Mouse (Mus musculus) liver, postnatal 0 days (tissue): Measurements from ENCODE around the gene Oxnad1. TPM values are rescaled to one million over a fixed set of nuclear protein-coding genes. Genes with fewer than 3 reads are reported as not detected.

ENCODE experiments used
- ATAC-seq: fragments of 200-750 bp; cut with Nextera tagmentation; 2 replicates; pipeline ENCODE4 v1.8.0; 2017; ENCODE audit warnings: mild to moderate bottlenecking, moderate library complexity
- DNase-seq: peaks from one replicate; pipeline ENCODE4 v3.0.0-alpha.2; 2016
- H3K27ac ChIP-seq: fragments of 300-500 bp; sonication (generic); 2 replicates; pipeline ENCODE4 v1.5.1; 2014; ENCODE audit warnings: antibody characterized with exemption, moderate library complexity, mild to moderate bottlenecking, low read depth
- H3K27me3 ChIP-seq: fragments of 300-500 bp; sonication (generic); 2 replicates; pipeline ENCODE4 v1.6.1; 2014; ENCODE audit warnings: low read length, control low read depth, mixed read lengths; ENCODE audit not compliant: insufficient read depth
- H3K36me3 ChIP-seq: fragments of 300-500 bp; sonication (generic); replicated peaks from 2 replicates; pipeline ENCODE4 v1.6.1; 2014; ENCODE audit warnings: mild to moderate bottlenecking, control low read depth, low read length, moderate library complexity, mixed read lengths; ENCODE audit not compliant: insufficient read depth
- H3K4me1 ChIP-seq: fragments of 300-500 bp; sonication (generic); 2 replicates; pipeline ENCODE4 v1.6.1; 2014; ENCODE audit warnings: antibody characterized with exemption, mild to moderate bottlenecking, control low read depth; ENCODE audit not compliant: insufficient read depth
- H3K4me2 ChIP-seq: fragments of 300-500 bp; sonication (generic); 2 replicates; pipeline ENCODE4 v1.6.1; 2014; ENCODE audit warnings: low read depth, mild to moderate bottlenecking, low read length, moderate library complexity, mixed read lengths
- H3K4me3 ChIP-seq: fragments of 300-500 bp; sonication (generic); 2 replicates; pipeline ENCODE4 v1.5.1; 2014; ENCODE audit warnings: low read depth, low read length
- H3K9ac ChIP-seq: fragments of 300-500 bp; sonication (generic); replicated peaks from 2 replicates; pipeline ENCODE4 v1.6.1; 2014; ENCODE audit warnings: mild to moderate bottlenecking, moderate library complexity
- H3K9me3 ChIP-seq: fragments of 300-500 bp; sonication (generic); 2 replicates; pipeline ENCODE4 v1.6.1; 2016; ENCODE audit warnings: mild to moderate bottlenecking, control low read depth, low read length, mixed read lengths
- CTCF ChIP-seq: sonication (generic); IDR thresholded peaks from 2 replicates; pipeline ENCODE4 v1.5.1; 2016; ENCODE audit warnings: antibody characterized with exemption, low read depth
- EP300 ChIP-seq: IDR thresholded peaks from 2 replicates; pipeline ENCODE4 v1.6.1; 2016; ENCODE audit warnings: antibody characterized with exemption, low read depth, mild to moderate bottlenecking
- WGBS: fragments of 180-500 bp; shearing (Covaris S2); extraction: QIAGEN DNeasy Blood & Tissue Kit; methylation state at CpG from one replicate; pipeline ENCODE4 v1.1.7; 2014; ENCODE audit not compliant: insufficient replicate concordance; 5-methylcytosine and 5-hydroxymethylcytosine counted together
- polyA plus RNA-seq: library from polyadenylated mRNA; unstranded; fragments of >200 nt; fragmentation: Nextera tagmentation; extraction: Ambion mirVana; gene quantifications from 2 replicates; pipeline ENCODE4 v1.2.1, GENCODE M21; 2015

Gene Oxnad1
- polyA plus RNA-seq, 1 experiment from 2014 or later, result 13.5 TPM

DNA sequence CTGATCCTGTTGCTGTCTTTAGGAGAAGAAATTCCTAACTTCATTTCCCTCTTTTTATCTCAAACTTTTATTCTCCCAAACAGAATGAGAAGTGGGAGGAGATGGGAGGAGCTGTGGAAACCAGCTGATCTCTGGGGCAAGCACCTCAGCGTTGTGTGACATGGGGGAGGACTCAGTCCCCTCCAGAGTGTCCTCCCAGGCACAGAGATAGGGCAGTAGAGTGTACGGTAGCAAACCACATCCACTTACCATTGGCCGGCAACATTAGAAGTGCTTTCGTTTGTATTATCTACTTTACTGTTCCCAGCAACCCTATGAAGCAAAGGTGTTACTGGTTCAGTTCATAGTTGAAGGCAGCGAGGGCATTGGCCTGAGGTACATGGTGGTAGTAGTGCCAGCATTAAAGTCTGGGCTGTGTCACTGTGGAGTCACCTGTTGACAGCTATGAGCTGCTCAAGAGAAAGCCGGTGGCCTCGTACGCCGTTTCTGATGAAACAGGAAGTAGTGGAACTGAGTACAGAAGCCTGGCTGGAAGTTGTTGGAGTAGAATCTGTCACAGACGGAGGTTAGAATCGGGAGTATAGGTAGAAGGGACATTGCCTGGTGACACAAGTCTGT, 8.4 kb downstream of the Oxnad1 start:
- H3K36me3 ChIP-seq, result peaks cover 28% of the 10 kb centered on the region
- H3K27me3 ChIP-seq, result no peaks in the 10 kb centered on the region
- no peak for DNase-seq
- H3K4me3 ChIP-seq, result no peak overlapping the region
- peak overlapping the region; percentile 81 for H3K27ac ChIP-seq
- peak overlapping the region; percentile 40 for H3K4me2 ChIP-seq
- no peaks in the 10 kb centered on the region for H3K9me3 ChIP-seq
- WGBS, result 43% methylated on average over 11 of the region's 11 CpGs
- no peak for TF ChIP-seq EP300
- no peak for TF ChIP-seq CTCF
- H3K4me1 ChIP-seq, result peaks cover 13% of the 10 kb centered on the region
- ATAC-seq, result peak; percentile 76
- peak overlapping the region; percentile 41 for H3K9ac ChIP-seq

DNA sequence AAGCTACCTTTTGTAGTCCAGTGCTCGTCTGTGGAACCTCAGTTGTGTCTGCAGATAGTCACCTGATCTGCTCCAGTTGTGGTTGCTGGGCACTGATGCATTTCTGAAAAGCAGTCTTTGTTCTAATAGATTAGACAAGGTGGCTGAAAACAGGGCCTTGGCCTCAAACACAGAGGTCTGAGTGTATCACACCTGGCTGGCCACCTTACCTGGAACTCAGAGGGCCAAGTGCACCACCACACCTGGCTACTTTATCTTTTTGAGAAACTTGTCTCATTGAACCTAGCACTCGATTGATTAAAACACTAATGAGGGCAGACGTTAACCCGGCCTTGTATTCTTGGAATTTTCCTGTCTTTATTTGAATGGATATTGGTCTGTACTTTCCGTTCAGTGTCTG, 10.5 kb downstream of the Oxnad1 start:
- peaks cover 49% of the 10 kb centered on the region for H3K36me3 ChIP-seq

DNA sequence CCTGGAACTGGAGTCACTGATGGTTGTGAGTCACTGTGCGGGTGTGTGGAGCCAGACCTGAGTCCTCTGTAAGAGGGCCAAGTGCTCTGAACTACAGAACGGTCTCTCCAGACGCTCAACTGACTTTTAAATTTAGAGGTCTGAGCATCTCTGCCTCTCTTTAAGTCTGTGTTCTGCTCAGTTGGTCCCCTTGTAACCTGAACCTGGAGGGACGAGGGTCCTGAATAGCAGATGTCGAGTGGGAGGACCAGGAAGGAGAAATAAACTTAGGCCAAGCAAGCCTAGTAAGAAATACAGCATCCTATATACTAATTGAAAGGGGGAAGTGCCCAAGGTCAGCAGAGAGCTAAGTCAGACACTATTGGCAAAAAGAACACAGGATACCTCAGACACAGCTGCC, 11.6 kb downstream of the Oxnad1 start:
- 76% methylated on average over 5 of the region's 5 CpGs for WGBS
- TF ChIP-seq CTCF (no peak), EP300 (no peak)
- no peak for ATAC-seq
- Histone ChIP-seq H3K4me2 (no peak overlapping the region), H3K36me3 (peaks cover 46% of the 10 kb centered on the region), H3K9me3 (no peaks in the 10 kb centered on the region), H3K4me3 (no peak overlapping the region), H3K27me3 (no peaks in the 10 kb centered on the region), H3K9ac (no peak overlapping the region), H3K4me1 (peaks cover 13% of the 10 kb centered on the region), H3K27ac (no peak overlapping the region)
- no peak for DNase-seq

More for the DNA sequence above, 10.5 kb downstream of the Oxnad1 start:
- Histone ChIP-seq H3K9ac (no peak overlapping the region), H3K4me1 (peaks cover 13% of the 10 kb centered on the region), H3K27me3 (no peaks in the 10 kb centered on the region), H3K4me3 (no peak overlapping the region), H3K4me2 (no peak overlapping the region), H3K9me3 (no peaks in the 10 kb centered on the region), H3K27ac (no peak overlapping the region)
- DNase-seq, result no peak
- ATAC-seq, result no peak
- no peak for TF ChIP-seq EP300
- 77% methylated on average over 5 of the region's 5 CpGs for WGBS

DNA sequence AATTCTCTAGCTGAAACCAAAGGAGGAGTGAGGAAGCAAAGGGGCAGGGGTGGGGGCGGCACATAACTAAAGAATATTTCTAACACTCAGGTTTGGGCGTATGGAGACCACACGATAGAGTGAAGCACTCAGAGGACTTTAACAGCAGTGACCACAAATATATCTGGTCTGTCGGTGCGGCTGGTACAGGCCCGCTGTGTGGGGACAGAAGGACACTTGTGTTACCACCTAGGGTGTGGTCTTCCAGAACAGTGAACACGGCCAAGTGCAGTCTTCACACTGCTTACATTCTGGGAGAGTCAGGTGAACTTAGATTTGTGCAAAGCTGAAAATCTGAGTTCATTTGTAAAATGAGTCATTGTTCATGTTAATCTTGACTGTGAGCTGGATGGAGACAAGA, 12.5 kb downstream of the Oxnad1 start:
- Histone ChIP-seq H3K9me3 (no peaks in the 10 kb centered on the region), H3K9ac (no peak overlapping the region), H3K4me1 (peaks cover 9% of the 10 kb centered on the region), H3K36me3 (peaks cover 52% of the 10 kb centered on the region), H3K4me2 (no peak overlapping the region), H3K27me3 (no peaks in the 10 kb centered on the region), H3K4me3 (no peak overlapping the region), H3K27ac (no peak overlapping the region)
- DNase-seq (no peak), ATAC-seq (no peak)
- TF ChIP-seq CTCF (no peak), EP300 (no peak)
- 93% methylated on average over 7 of the region's 7 CpGs for WGBS

DNA sequence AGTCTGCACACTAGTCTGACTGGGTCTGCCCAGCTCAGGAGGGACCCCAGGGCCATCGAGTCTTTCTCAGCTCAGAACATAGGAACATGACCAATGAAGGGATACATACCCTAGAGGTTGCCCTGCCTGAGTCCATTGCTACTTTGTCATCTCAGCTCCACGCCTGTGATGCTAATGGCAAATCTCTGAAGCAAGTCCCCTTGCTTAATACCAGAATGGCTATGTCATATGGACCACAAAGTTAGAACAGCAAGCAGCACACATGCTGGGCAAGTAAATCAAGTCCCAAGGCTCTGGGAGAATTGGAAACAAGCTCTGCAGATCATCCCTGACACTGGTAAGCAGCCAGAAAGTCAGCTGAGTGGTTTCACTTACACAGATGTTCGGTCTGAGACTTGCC, 13.8 kb downstream of the Oxnad1 start:
- ATAC-seq, result no peak
- 85% methylated on average over 3 of the region's 3 CpGs for WGBS
- H3K36me3 ChIP-seq, result peaks cover 56% of the 10 kb centered on the region

DNA sequence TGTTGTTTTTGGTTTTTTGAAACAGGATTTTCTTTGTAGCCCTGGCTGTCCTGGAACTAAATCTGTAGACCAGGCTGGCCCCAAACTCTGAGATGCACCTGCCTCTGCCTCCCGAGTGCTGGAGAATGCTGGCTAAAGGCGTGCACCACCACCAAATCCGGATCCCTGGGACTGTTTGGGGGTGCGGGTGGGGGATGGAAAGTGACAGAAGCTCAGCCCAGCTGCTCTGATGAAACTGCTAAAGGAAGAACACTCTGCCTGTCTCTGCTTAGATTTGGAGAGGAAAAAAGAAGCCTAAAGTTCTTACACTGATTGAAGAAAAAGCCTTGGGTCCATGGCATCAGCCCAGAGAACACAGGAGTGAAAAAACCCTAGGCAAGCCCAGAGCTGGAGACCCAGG, 18.4 kb downstream of the Oxnad1 start:
- Histone ChIP-seq H3K27ac (no peak overlapping the region), H3K4me3 (no peak overlapping the region), H3K36me3 (peaks cover 35% of the 10 kb centered on the region), H3K27me3 (no peaks in the 10 kb centered on the region), H3K9ac (no peak overlapping the region), H3K9me3 (no peaks in the 10 kb centered on the region), H3K4me1 (0 out of 2 replicates have a peak, but pooled peaks cover 4% of the 10 kb centered on the region), H3K4me2 (no peak overlapping the region)
- TF ChIP-seq CTCF, result no peak
- TF ChIP-seq EP300, result no peak
- WGBS, result 78% methylated on average over 4 of the region's 4 CpGs
- ATAC-seq, result no peak
- DNase-seq, result no peak

More for the DNA sequence above, 13.8 kb downstream of the Oxnad1 start:
- TF ChIP-seq EP300 (no peak), CTCF (no peak)
- Histone ChIP-seq H3K27me3 (no peaks in the 10 kb centered on the region), H3K9ac (no peak overlapping the region), H3K4me3 (no peak overlapping the region), H3K4me1 (peaks cover 3% of the 10 kb centered on the region), H3K9me3 (no peaks in the 10 kb centered on the region), H3K4me2 (no peak overlapping the region), H3K27ac (no peak overlapping the region)
- DNase-seq, result no peak
